Mouse (Mus musculus): Measurements from ENCODE around the gene Tcf7l2.
A peak's percentile ranks its signal among the peaks of the same experiment; 100 is the strongest.

The Tcf7l2 gene

DNA sequence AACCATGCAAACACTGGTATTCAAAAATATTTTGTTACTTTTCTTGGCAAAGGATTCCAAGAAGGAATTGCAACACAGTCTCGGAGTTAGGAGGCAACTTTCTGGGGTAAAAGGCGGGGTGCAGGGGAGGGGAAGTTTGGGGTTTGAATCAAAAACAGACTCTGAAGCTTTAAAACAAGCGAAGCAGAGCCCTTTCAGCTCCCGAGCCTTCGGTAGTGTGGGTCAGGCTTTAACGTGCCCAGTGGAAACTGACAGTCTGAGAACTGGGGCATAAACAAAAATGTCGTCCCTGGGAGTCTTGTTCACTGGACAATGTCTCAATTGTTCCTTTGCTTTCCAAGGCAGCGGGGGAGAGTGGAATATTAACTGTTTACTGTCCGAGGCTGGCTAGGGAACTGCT lies 96.3 kb downstream of the Tcf7l2 start:
- peak; percentile 83 for DNase-seq

- no peak for DNase-seq
Measured at GRCm38 (mm10) chr19:55838389-55839035, 96.9 kb downstream of the Tcf7l2 start.

DNA sequence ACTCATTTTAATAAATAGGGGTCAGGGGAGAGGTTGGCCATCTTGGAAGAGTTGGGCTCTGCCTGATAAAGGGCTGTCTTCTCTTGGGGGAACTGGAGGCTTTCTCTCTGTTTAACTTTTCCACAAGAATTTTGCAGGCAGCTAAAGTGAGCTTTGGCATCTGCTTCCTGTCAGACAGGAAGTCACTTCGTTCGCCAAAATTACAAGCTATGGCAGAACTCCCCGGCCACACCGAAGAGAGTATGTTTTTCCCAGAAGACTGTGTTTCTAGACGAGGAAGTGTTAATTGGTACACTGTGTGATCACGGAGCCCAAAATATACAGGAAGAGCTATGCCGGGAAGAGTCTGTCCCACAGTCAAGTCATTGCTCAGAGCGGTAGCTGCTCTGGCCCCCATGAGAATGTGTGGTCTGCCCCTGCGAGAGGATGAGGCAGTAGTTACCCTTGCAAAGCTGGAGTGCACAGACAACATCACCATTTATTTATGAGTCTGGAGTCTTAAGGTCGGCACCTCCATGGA lies 97.5 kb downstream of the Tcf7l2 start:
- DNase-seq: no peak

DNA sequence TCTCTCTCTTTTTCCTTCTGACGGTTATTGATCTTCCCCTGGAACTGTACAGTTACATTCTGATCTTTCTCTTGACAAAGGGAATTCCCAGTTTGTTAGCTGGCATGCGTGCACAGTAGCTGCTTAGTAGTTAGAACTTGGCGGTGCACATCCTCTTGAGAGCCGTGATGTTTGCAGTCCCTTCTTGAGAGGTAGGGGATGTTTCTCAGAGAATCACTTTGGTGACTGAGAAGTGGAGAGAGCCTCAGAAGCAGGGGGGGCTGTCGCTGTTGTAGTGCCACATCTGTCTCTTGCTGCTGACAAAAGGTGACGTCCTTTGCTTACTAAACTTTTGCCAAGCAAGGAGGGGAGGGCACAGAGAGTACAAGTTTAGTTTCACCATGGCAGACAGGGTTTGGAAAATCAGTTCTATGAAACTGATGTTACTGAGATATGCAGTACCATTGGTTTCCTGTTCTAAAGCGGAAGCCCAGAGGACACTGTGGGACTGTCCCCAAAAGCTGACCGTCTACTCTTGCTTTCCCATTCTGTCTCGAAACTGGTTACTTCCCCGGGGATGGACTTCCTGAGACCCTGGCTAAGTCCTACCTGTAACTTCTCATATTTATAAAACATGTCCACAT lies 99.0 kb downstream of the Tcf7l2 start:
- no peak for DNase-seq

DNA sequence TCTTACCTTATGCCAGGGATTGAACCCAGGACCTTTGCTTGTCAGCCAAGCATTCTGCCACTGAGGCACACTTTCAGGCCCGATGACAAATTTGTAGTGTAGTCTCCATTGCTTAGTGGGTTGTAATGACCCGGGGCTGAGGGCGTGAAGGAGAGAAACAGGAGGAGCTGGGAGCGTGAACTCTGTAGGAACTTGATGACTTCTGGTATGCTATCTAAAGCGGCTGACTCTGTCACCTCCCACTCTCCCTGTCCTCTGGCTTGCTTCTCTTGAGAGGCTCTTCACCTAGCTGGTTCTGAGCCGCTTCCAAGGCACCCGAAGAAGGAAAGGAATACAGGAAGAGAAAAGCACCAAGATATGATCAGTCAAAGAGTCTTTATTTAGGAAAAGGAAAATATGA lies 100.4 kb downstream of the Tcf7l2 start:
- DNase-seq: no peak

GRCm38 (mm10) chr19:55843111-55843887 lies 101.7 kb downstream of the Tcf7l2 start:
- DNase-seq: no peak

GRCm38 (mm10) chr19:55845702-55846101 lies 104.1 kb downstream of the Tcf7l2 start:
- no peak for DNase-seq

DNA sequence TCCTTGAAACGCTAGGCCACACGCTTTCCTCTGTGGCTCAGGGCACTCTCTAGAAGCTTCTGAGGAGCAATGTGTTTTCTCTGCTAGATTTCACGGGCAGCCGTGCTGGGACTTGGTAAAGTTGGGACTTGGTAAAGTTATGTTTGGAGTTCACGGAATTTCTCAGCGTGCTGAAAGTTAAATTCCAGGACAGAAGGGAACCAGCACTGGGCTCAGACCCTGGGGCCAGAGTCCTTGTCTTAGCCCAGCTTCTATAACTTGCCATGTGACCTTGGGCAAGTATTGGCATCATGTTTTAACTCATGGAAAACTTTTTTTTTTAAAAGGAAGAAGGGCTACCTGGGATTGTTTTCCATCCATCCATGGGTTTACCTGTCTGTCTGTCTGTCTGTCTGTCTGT lies 104.6 kb downstream of the Tcf7l2 start:
- no peak for DNase-seq

DNA sequence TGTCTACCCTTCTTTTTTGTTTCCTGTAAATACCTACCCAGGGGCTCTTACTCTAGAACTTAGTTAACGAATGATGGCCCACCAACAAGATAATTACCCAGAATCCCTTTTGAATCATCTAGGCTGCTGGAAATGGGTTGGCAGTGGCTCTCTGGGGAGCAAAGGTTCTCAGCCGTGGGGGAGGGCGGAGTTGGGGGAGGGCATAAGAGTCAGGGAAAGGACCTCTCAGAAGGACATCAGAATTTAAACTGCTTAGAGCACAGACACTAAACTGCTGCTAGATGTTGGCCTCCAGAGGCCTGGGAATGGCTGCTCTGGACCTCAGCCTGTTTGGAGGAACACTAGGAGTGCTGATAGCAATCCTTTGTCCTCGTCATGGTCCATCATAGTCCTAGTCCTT lies 105.4 kb downstream of the Tcf7l2 start:
- DNase-seq: no peak

- DNase-seq: no peak
Measured at GRCm38 (mm10) chr19:55850402-55851078, 108.9 kb downstream of the Tcf7l2 start.

DNA sequence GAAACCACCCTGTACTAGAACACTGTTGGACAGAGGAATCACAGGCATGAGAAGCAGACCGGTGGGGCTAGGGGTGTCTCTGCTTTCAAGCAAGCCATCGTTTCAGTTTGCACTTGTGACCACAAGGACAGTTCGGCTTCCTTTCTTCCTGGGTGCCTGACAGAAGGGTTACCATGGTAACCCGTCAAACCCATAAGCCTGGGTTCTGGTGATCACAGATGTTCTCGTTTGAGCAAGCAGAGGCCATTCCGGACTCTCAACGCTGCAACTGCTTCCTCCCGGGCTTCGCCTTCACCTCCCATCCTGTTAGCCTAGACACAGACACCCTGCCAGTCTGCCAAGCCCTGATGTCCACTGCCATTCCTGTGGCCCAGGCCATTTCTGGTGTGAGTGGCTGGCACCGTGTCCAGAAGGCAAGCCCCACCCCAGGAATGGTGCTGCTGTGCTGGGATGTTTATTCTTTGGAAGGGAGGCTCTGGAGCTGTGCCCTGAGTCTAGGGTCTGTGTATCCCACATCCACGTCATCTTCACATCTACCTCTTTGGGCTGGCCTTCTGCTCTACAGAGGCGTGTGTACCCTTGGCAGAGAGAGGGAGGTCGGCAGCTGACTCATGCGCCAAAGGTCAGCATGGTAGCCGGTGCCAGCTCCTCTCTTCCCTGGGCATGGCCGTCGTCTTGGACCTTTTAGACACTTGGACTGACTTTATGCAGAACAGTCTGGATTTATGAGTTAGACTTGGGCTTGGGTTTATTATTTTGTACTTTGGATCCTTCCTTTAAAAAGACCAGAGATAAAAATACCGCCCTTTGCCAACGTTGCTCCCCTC lies 110.1 kb downstream of the Tcf7l2 start:
- no peak for DNase-seq

- no peak for DNase-seq
Measured at GRCm38 (mm10) chr19:55854389-55854788, 112.8 kb downstream of the Tcf7l2 start.

DNA sequence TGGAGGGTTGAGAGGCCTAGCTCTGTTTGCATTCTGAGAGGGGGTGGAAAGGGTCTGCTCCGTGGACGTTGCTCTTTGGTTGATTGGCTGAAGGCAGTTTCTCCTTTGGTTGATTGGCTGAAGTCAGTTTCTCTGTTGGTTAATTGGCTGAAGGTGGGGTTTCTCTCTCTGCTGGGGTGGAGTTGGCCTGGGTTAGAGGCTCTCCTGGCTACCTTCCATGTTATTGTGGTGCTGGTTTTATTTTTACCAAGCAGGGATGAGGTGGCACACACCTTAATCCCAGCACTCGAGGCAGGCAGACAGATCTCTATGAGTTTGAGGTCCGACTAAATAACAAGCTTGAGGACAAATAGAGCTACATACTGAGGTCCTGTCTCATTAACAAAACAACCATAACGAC lies 114.0 kb downstream of the Tcf7l2 start:
- no peak for DNase-seq

DNA sequence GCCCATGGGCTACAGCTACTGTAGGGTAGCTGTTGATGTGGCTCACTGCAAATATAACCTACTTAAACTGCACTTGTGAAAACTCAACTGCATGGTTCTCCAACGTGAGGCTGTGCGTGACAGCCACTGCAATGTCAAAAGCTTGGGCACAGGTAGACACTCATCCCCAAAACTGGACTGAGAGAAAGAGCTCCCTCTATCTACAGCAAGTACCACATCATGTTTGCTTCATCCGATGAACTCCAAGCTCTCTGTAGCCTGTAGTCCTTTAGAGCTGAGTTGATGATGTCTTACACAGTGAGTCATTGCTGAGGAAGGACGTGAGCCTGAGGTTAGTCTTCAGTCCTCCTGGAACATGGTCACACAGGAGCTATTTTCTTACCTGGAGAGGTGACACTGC lies 115.7 kb downstream of the Tcf7l2 start:
- no peak for DNase-seq

- no peak for DNase-seq
Measured at GRCm38 (mm10) chr19:55860009-55860743, 118.6 kb downstream of the Tcf7l2 start.

- DNase-seq: no peak
Measured at GRCm38 (mm10) chr19:55861746-55862145, 120.1 kb downstream of the Tcf7l2 start.

- DNase-seq: no peak
Measured at GRCm38 (mm10) chr19:55862559-55862958, 120.9 kb downstream of the Tcf7l2 start.

- no peak for DNase-seq
Measured at GRCm38 (mm10) chr19:55865049-55865448, 123.4 kb downstream of the Tcf7l2 start.

GRCm38 (mm10) chr19:55865774-55866578 lies 124.4 kb downstream of the Tcf7l2 start:
- no peak for DNase-seq

- DNase-seq: no peak
Measured at GRCm38 (mm10) chr19:55867255-55867654, 125.6 kb downstream of the Tcf7l2 start.

DNA sequence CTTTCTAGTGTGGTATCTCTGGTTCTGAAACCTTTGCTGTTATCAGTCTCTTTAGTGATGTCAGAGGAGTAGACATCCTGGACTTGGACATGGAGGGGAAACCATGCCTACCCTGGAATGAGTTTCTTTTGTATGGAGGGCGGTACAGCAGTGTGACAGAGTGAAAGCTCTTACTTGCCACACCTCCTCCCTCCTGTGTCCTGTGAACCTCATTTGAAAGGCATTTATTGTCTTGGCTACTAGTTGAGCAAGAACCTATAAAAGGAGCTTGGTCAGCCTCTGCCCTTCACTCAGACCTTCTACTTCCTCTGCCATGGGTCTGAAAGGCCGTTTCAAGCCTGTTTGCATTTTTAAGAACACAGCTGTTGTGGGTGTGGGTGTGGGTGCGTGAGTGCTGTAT lies 126.3 kb downstream of the Tcf7l2 start:
- DNase-seq: no peak
